ENCODE assay signal across 8 mouse cellular contexts in the genomic region with DNA sequence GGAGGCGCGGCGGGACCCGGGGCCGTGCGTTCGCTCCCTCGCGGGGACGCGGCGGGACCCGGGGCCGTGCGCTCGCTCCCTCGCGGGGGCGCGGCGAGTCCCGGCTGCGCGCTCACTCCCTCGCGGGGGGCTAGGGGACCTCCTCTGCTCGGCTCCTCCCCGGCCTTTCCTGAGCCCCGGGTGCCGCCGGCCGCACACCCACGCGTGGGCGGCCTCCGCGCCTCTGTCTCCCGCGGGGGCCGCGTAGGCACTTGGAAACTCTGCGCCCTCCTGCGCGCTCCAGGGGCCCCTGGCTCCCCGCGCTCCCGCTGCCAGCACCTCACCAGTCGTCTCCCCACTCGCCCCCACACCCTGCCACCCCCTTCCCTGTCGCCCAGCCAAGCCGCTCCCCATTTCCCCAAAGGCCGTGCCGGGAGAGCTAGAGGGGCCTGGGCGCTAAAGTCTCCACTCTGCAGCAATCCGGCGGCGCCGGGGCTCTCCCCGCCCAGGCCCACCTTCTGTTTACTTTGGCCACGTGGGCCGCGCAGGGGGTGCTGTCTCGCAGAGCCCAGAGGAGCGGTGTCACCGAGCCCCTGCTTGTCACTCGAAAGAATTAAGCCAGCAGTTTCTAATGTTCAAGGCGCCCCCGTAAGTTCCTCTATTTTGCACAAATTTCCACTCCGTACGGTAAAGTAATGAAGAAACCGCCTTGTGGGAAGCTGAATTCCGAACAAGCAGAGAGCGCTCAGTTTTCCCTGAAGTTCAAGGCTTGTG. TPM values are rescaled to one million over a fixed set of nuclear protein-coding genes. Genes with fewer than 3 reads are reported as not detected.
DNase-seq lines count a peak whose midpoint lies in the region; ATAC-seq and TF ChIP-seq lines count a peak whose summit lies in the region.

A gene (minus strand): TSS at position 589 of the 753 bp plus-strand sequence.

- DNase-seq in ES-E14 (ENCODE audit: low read depth, low spot score), result no peak
- peak; percentile 75 for DNase-seq in cerebellum, adult 9-11 months
- DNase-seq in frontal cortex, postnatal 14 days (ENCODE audit: low spot score in 2 of 2), result peak; percentile 44 to 49
- peak; percentile 70 to 75 for DNase-seq in layer of hippocampus, postnatal 36 days
- DNase-seq in lung, postnatal 14 days, result peak; percentile 60
- peak; percentile 67 for DNase-seq in ovary, postnatal 36 days (ENCODE audit: low spot score)
- DNase-seq in thymus, postnatal 36 days, result peak; percentile 57 to 71

- WGBS in hindbrain, embryonic 12.5 days, result under 1% methylated on average over 63 of the region's 73 CpGs

- peak; percentile 57 for ATAC-seq in hindbrain, embryonic 12.5 days (ENCODE audit: low FRiP score)

- peak within 1 kb of the TSS; percentile 94 for H3K27ac ChIP-seq in ES-E14 (ENCODE audit: insufficient read depth, low read depth, low read length, poor library complexity, severe bottlenecking)
- peak within 1 kb of the TSS; percentile 89 for H3K27ac ChIP-seq in hindbrain, embryonic 12.5 days

- peak within 1 kb of the TSS; percentile 87 for H3K9ac ChIP-seq in ES-E14 (ENCODE audit: insufficient read depth, low read depth, low read length, poor library complexity, severe bottlenecking)
- peak within 1 kb of the TSS; percentile 89 for H3K9ac ChIP-seq in hindbrain, embryonic 12.5 days

- no peaks in the 10 kb centered on the region for H3K27me3 ChIP-seq in hindbrain, embryonic 12.5 days

- H3K4me3 ChIP-seq in ES-E14 (ENCODE audit: insufficient read depth in 1 of 2, low read depth in 1 of 2, low read length in 2 of 2, poor library complexity in 1 of 2, severe bottlenecking in 1 of 2), result peak within 1 kb of the TSS; percentile 90 to 97
- peak within 1 kb of the TSS; percentile 85 for H3K4me3 ChIP-seq in hindbrain, embryonic 12.5 days

- no peaks in the 10 kb centered on the region for H3K9me3 ChIP-seq in ES-E14 (ENCODE audit: control insufficient read depth, insufficient read depth, low read depth, low read length)
- H3K9me3 ChIP-seq in hindbrain, embryonic 12.5 days (replicated peaks), result no peaks in the 10 kb centered on the region

- peak within 1 kb of the TSS; percentile 64 for H3K4me2 ChIP-seq in hindbrain, embryonic 12.5 days (replicated peaks)

- in situ Hi-C loops in ES-E14 (cut with MboI; ENCODE audit: low sequenced_read_pairs in 2 of 2, unreplicated experiment in 2 of 2), result no loop called here

- no peaks in the 10 kb centered on the region for H3K36me3 ChIP-seq in ES-E14 (ENCODE audit: control insufficient read depth, insufficient read depth, low read length, poor library complexity, severe bottlenecking)
- no peaks in the 10 kb centered on the region for H3K36me3 ChIP-seq in hindbrain, embryonic 12.5 days

- no peaks in the 10 kb centered on the region; a peak in 1 of 4 replicates for H3K4me1 ChIP-seq in ES-E14 (ENCODE audit: control insufficient read depth in 2 of 2, insufficient read depth in 2 of 2, low read length in 2 of 2, poor library complexity in 1 of 2)
- H3K4me1 ChIP-seq in hindbrain, embryonic 12.5 days, result peaks cover 16% of the 10 kb centered on the region

TF ChIP-seq in ES-E14, 5 proteins besides CTCF, POLR2A, EP300 and RAD21:
- TF ChIP-seq CHD2 (IDR thresholded peaks at IDR 0.05; ENCODE audit: low read depth, low read length) (no peak), HCFC1 (IDR thresholded peaks at IDR 0.05; ENCODE audit: borderline replicate concordance, insufficient read depth, low read length) (no peak), MAFK (IDR thresholded peaks at IDR 0.05; ENCODE audit: insufficient read depth, low read depth, low read length) (no peak)

RNA-seq across cellular contexts. Expression of the gene that starts here (rescaled TPM):
- total RNA-seq in ES-E14 (2012; rRNA removed), result 86.9 and 106 TPM in 2 replicates
- polyA plus RNA-seq in hindbrain, embryonic 12.5 days (2016; fragmentation: Nextera tagmentation; extraction: Ambion mirVana), result 26.1 and 28.3 TPM in 2 replicates
- total RNA-seq in layer of hippocampus, postnatal 36 days (2021), result 10 to 100 TPM; 42.4 to 46.6 TPM
